Mouse (Mus musculus): ENCODE data around the gene Tbc1d9b.

DNA sequence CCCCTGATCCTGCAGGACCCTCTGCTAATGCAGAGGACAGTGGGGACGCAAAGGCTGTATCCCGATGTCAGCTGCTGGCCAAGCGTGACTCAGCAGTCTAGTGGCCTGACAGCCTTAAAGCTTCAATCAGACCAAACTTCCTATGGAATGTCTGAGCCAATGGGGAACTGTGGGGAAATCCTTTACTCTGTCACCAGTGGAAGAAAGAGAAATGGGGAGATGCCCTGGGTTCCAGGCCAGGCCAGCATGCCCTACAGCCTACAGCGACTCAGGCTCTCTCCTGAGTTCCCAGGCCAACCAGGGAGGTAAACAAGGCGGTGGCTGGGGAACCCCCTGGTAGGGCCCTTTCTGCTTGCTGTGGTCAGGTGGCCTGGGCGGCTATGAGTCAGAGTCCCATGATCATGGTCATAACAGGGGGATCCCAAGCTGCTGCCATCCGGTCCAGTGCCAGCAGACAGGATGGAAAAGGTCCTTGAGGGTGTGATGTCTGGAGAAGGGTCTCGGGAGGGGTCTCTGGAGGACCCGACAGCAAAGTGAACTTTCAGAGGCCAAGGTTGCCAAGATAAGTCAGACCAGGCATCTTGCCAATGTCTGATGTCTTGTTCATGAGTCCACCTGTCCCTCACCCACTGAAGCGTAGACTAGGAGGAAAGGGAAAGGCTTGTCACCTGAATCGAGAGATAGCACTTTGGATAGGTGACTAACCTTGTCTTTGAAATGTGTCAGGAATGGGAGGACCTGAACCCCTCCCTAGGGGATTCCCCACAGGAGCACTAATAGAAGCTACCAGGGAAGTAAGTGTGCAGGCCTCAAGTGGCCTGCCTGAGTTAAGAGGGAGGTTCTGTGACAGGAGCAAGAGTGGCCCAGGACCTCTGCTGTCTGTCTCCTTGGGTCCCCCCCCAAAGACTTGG lies 81.9 kb downstream of the Tbc1d9b start:
- TF ChIP-seq CTCF (IDR thresholded peaks at IDR 0.05; ENCODE audit: low read depth) (no peak), EP300 (IDR thresholded peaks at IDR 0.05; ENCODE audit: low read depth) (no peak)
